Mouse (Mus musculus) heart, postnatal 0 days (tissue): Measurements from ENCODE around the gene Fxyd3. TPM values are rescaled to one million over a fixed set of nuclear protein-coding genes. Genes with fewer than 3 reads are reported as not detected.

Source experiments
- ATAC-seq: fragments of 200-750 bp; cut with Nextera tagmentation; 2 replicates; pipeline ENCODE4 v1.8.0; 2017; ENCODE audit warnings: low read depth, moderate number of reproducible peaks, moderate library complexity; ENCODE audit not compliant: insufficient read depth
- DNase-seq: peaks from one replicate; pipeline ENCODE4 v3.0.0-alpha.2; 2016; ENCODE audit warnings: low spot score
- H3K27ac ChIP-seq: fragments of 300-500 bp; sonication (generic); 2 replicates; pipeline ENCODE4 v1.5.1; 2014; ENCODE audit warnings: low read depth, mild to moderate bottlenecking
- H3K27me3 ChIP-seq: fragments of 300-500 bp; sonication (generic); 2 replicates; pipeline ENCODE4 v1.6.1; 2014; ENCODE audit warnings: low read length, mixed read lengths; ENCODE audit not compliant: control insufficient read depth, insufficient read depth
- H3K36me3 ChIP-seq: fragments of 300-500 bp; sonication (generic); replicated peaks from 2 replicates; pipeline ENCODE4 v1.6.1; 2014; ENCODE audit warnings: low read length, mixed read lengths; ENCODE audit not compliant: control insufficient read depth, insufficient read depth
- H3K4me1 ChIP-seq: fragments of 300-500 bp; sonication (generic); 2 replicates; pipeline ENCODE4 v1.6.1; 2014; ENCODE audit warnings: antibody characterized with exemption; ENCODE audit not compliant: control insufficient read depth, insufficient read depth
- H3K4me2 ChIP-seq: fragments of 300-500 bp; sonication (generic); 2 replicates; pipeline ENCODE4 v1.6.1; 2014; ENCODE audit warnings: low read depth, mild to moderate bottlenecking, low read length, moderate library complexity
- H3K4me3 ChIP-seq: fragments of 300-500 bp; sonication (generic); 2 replicates; pipeline ENCODE4 v1.5.1; 2014; ENCODE audit warnings: low read depth, low read length
- H3K9ac ChIP-seq: fragments of 300-500 bp; sonication (generic); replicated peaks from 2 replicates; pipeline ENCODE4 v1.6.1; 2014; ENCODE audit warnings: low read depth, low read length, mixed read lengths
- H3K9me3 ChIP-seq: fragments of 300-500 bp; sonication (generic); replicated peaks from 2 replicates; pipeline ENCODE4 v1.6.1; 2016; ENCODE audit warnings: low read length; ENCODE audit not compliant: control insufficient read depth
- CTCF ChIP-seq: IDR thresholded peaks from 2 replicates; pipeline ENCODE4 v1.5.1; 2016; ENCODE audit warnings: antibody characterized with exemption, control low read depth, low read depth
- EP300 ChIP-seq: IDR thresholded peaks from 2 replicates; pipeline ENCODE4 v1.6.1; 2016; ENCODE audit warnings: antibody characterized with exemption, low read depth
- WGBS: fragments of 180-500 bp; shearing (Covaris S2); extraction: QIAGEN DNeasy Blood & Tissue Kit; methylation state at CpG from one replicate; pipeline ENCODE4 v1.1.7; 2014; 5-methylcytosine and 5-hydroxymethylcytosine counted together
- polyA plus RNA-seq: library from polyadenylated mRNA; unstranded; fragments of >200 nt; fragmentation: Nextera tagmentation; extraction: Ambion mirVana; gene quantifications from 2 replicates; pipeline ENCODE4 v1.2.1, GENCODE M21; 2015
- total RNA-seq: library from RNA; depleted of rRNA; stranded (reverse); fragments of >200 nt; gene quantifications from 2 replicates; pipeline ENCODE4 v1.2.3, GENCODE M21; 2014; ENCODE audit warnings: low replicate concordance

Fxyd3 gene
- total and polyA plus RNA-seq, 2 experiments from 2014 or later, result 0.66 to 0.92 TPM

DNA sequence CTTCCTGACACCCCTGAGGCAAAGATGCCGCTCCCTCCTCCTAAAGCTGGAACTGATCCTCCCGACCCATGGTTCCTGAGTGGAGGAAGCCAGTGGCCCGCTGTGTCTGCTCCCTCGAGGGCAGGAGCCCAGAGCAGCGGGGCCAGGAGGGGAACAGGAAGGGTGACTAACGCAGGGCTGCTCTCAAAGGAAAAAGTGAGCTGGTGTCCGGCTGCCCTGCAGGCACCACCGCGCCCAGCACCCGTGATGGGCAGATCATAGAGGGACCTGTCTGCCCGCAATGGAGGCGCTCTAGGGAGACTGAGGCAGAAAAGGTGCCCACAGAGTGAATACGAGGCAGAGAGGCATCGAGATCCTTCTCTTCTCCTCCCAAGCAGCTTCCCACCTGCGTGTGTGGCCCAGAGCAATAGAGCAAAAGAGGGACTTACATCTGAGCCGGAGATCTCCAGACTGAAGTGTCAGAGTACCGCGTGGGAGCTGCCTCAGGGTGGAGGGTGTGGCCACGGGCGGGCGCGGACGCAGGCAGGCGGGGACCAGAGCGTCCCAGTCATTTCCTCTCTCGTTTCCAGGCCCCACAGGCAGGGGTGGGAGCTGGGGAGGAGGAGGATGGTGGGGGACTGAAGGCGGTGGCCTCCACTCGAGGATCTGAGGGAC, 34.7 kb downstream of the Fxyd3 start:
- ATAC-seq (peak; percentile 79), DNase-seq (peak; percentile 55)
- H3K4me1 ChIP-seq, result peaks cover 7% of the 10 kb centered on the region; the same call in 1 of the 2 replicates
- no peak for TF ChIP-seq EP300
- TF ChIP-seq CTCF, result no peak
- 4% methylated on average over 28 of the region's 28 CpGs for WGBS
- peak overlapping the region; percentile 44 for H3K4me3 ChIP-seq
- peaks cover 40% of the 10 kb centered on the region for H3K27me3 ChIP-seq
- peak overlapping the region; percentile 53 for H3K9ac ChIP-seq
- peak overlapping the region; percentile 62 for H3K4me2 ChIP-seq
- 0 out of 2 replicates have a peak, but pooled peaks cover 2% of the 10 kb centered on the region for H3K36me3 ChIP-seq
- no peaks in the 10 kb centered on the region for H3K9me3 ChIP-seq
- H3K27ac ChIP-seq, result peak overlapping the region; percentile 79

DNA sequence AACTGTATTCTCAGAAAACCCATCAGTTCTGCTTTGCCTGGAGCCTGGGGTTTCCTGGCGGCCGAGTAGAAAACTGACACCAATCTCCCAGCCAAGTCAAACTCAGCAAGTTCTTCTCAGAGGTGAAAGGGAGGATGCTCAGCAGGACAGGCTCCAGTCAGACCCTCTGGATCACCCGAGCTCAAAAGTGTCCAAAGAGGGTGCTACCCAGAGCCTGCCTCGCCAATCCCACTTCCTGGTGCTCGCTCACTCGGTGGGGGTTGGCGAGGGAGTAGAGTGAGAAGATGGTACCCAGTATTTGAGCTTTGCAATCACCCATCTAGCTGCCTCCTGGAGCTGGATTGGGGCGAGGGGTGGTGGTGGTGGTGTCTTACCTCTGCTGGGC, 35.5 kb downstream of the Fxyd3 start:
- Histone ChIP-seq H3K36me3 (0 out of 2 replicates have a peak, but pooled peaks cover 9% of the 10 kb centered on the region), H3K4me2 (peak overlapping the region; percentile 62), H3K27me3 (peaks cover 40% of the 10 kb centered on the region), H3K4me1 (peaks cover 7% of the 10 kb centered on the region; the same call in 1 of the 2 replicates), H3K9me3 (no peaks in the 10 kb centered on the region), H3K27ac (peak overlapping the region; percentile 79; the same call in 1 of the 2 replicates), H3K4me3 (peak overlapping the region; percentile 44), H3K9ac (peak overlapping the region; percentile 53; the same call in 1 of the 2 replicates)
- DNase-seq (no peak), ATAC-seq (no peak)
- WGBS, result 31% methylated on average over 8 of the region's 8 CpGs
- TF ChIP-seq EP300, result no peak
- TF ChIP-seq CTCF, result no peak

DNA sequence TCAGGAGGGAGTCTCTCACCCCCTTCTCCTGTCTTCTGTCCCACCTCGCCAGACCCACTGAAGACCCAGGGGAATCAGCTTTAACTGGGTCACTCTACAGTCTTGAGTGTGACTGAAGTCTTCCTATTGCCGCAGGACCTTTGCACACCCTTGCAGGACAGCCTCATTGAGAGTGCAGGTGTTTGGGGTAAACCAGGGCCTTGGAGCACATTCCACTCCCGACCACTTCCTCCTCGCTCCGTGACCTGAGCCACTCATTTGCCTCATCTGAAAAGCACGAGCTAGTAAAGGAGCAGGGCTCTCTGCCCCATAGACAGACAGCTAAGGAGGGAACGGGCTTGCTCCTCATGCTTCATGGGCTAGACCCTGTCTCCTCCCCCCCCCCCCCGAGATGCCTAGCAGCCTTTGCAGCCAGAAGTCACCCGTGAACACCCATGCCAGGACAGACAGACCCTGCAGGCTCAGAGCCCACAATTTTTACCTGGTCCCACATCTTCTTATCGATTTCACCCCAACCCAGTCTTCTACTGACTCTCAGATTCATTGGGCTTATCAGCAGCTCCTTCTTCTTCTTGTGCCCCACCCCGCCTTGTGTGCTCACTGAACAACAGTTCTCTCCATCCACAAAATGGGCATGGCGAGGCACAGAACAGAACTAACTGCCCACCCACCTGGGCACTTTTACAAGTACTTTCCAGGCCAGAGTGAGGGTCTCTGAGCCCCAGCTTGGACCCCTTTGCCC, 36.1 kb downstream of the Fxyd3 start:
- H3K9ac ChIP-seq, result no peak overlapping the region
- H3K4me2 ChIP-seq, result peak overlapping the region; percentile 62
- DNase-seq, result no peak
- TF ChIP-seq EP300, result no peak
- TF ChIP-seq CTCF, result no peak
- WGBS, result 70% methylated on average over 12 of the region's 12 CpGs
- H3K9me3 ChIP-seq, result no peaks in the 10 kb centered on the region
- H3K27me3 ChIP-seq, result peaks cover 40% of the 10 kb centered on the region
- ATAC-seq, result no peak
- no peak overlapping the region; the same call in 1 of the 2 replicates for H3K4me3 ChIP-seq
- H3K36me3 ChIP-seq, result 0 out of 2 replicates have a peak, but pooled peaks cover 14% of the 10 kb centered on the region
- peaks cover 7% of the 10 kb centered on the region; the same call in 1 of the 2 replicates for H3K4me1 ChIP-seq
- no peak overlapping the region for H3K27ac ChIP-seq

DNA sequence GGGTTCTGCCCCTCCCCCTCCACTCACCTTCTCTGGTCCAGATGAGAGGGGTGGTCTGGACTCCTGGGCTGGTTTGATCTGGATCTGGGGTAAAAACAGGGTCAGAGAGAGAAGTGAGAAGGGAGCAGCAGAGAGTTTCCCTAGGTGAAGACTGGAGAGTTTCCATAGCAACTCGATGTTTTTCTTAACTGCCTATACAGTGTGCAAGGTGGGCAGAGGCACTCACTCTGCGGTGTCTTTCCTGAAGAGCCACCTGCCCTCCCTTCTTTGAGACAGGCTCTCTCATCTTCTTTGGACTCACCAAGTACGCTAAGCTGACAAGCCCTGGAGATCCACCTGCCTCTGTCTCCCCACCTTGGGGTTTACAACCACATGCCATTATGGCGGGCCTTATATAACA, 37.5 kb downstream of the Fxyd3 start:
- Histone ChIP-seq H3K9ac (no peak overlapping the region), H3K4me2 (no peak overlapping the region), H3K27ac (no peak overlapping the region), H3K27me3 (peaks cover 31% of the 10 kb centered on the region), H3K36me3 (0 out of 2 replicates have a peak, but pooled peaks cover 21% of the 10 kb centered on the region), H3K4me3 (no peak overlapping the region), H3K4me1 (peaks cover 7% of the 10 kb centered on the region; the same call in 1 of the 2 replicates), H3K9me3 (no peaks in the 10 kb centered on the region)
- TF ChIP-seq CTCF (no peak), EP300 (no peak)
- DNase-seq, result no peak
- ATAC-seq, result no peak
- WGBS, result 87% methylated on average over 4 of the region's 4 CpGs

DNA sequence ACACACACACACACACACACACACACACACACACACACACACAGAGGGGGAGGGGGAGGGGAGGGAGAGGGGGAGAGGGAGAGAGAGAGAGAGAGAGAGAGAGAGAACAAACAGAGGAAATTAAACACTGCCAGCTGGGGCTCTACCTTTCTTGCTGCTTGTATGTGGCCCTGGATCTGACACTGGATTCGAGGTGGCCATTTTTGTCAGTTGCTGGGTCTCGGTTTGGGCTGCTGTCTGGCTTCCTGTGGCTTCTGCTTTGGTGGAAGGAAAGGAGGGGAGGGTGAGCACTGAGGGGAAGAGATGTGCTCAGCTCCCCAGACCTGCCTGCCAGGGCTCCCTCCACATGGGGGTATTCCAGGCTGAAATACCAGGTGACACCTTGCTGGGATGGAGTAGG, 38.8 kb downstream of the Fxyd3 start:
- Histone ChIP-seq H3K4me2 (no peak overlapping the region), H3K4me1 (peaks cover 7% of the 10 kb centered on the region; the same call in 1 of the 2 replicates), H3K27me3 (peaks cover 21% of the 10 kb centered on the region), H3K36me3 (0 out of 2 replicates have a peak, but pooled peaks cover 21% of the 10 kb centered on the region), H3K9me3 (no peaks in the 10 kb centered on the region), H3K4me3 (no peak overlapping the region), H3K9ac (no peak overlapping the region), H3K27ac (no peak overlapping the region)
- DNase-seq (no peak), ATAC-seq (no peak)
- no peak for TF ChIP-seq CTCF
- no peak for TF ChIP-seq EP300
- WGBS, result 62% methylated on average over 2 of the region's 2 CpGs
